Mouse (Mus musculus) right cerebral cortex, postnatal 36 days (tissue): ENCODE measurements around the gene Nol6.
A peak's percentile ranks its signal among the peaks of the same experiment; 100 is the strongest.

Experiments
- DNase-seq, 2 experiments: peaks; one replicate each; pipeline ENCODE4 v3.0.0; 2022; ENCODE audit warnings: low spot score in 2 of 2, mixed read lengths in 1 of 2

Gene Nol6

GRCm38 (mm10) chr4:41124180-41124951, at the start of gene Nol6:
Gene Nol6 (minus strand): TSS chr4:41124455.
- peak; percentile 99 for DNase-seq

- no peak for DNase-seq
Measured at GRCm38 (mm10) chr4:41170970-41171369, 46.7 kb upstream of the Nol6 start.

- DNase-seq: peak; percentile 59 to 62
Measured at GRCm38 (mm10) chr4:41165693-41166475, 41.6 kb upstream of the Nol6 start.

- DNase-seq: no peak
Measured at GRCm38 (mm10) chr4:41164974-41165373, 40.7 kb upstream of the Nol6 start.

DNA sequence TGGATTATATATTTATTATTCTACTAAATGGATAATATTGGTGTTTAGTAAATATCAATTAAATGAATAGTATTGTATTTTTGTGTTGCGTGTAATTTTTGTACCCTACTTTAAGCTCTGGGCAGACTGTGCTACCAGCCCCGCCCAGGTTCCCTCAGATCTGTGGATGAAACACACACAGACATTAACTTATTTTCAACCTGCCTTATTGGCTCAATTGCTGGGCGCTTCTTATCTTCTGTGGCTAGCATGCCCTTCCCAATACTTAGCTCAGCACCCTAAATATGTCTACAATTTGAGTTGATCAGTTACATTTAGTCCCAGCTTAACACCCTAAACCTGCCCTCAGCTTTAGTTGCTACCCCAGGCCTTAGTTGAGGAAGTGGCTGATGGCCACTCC, 37.0 kb upstream of the Nol6 start:
- DNase-seq: no peak

DNA sequence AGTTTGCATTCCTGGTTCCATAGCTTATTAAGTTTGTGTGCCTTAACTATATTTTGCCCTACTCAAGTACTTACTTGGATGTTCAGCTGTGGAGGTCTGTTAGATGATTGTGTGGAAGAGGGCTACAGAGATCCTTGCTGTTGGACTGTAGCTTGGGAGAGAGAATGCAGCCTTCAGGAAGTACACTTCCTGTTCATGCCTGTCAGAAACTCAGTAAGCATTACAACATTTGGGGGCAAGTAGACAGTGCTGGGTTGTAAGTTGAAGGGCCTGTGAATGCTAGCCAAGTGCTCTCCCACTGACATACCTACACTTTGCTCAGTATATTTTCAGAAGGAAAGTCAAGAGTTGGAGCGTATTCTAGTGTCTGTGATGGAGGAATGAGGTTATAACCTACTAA, 34.0 kb upstream of the Nol6 start:
- no peak for DNase-seq

GRCm38 (mm10) chr4:41156961-41157360, 32.7 kb upstream of the Nol6 start:
- no peak for DNase-seq

DNA sequence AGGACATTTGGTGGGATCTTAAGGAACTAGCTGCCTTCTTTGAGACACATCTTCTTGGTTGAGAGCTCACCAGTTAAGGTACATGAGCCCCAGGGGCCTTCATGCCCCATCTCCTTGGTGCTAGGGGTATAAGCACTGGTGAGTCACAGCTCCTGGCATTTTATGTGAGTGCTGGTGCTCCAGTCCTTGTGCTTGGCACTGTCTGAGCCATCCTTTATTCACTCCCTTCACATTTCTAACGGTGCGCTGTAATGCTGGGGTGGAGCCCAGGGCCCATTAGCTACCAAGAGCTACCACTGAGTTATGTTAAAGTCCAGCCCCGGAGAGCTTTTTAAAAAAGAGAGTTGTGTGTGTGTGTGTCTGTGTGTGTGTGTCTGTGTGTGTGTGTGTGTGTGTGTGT, 28.9 kb upstream of the Nol6 start:
- no peak for DNase-seq

GRCm38 (mm10) chr4:41151186-41151585, 26.9 kb upstream of the Nol6 start:
- DNase-seq: no peak

- no peak for DNase-seq
Measured at GRCm38 (mm10) chr4:41149891-41150290, 25.6 kb upstream of the Nol6 start.

DNA sequence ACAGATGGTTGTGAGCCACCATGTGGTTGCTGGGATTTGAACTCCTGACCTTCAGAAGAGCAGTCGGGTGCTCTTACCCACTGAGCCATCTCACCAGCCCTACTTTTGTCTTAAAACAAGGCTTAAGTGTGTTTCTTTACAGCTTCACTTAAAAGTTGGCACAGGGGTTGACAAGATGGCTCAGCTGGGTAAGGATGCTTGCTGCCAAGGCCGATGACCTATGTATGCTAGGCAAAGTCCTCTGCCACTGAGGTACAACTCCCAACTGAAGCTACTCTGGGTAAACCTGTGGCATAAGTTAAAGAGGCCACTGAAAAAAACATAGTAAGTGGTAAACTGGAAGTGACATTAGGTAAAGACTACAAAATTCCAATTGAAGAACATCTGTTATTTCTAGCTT, 18.3 kb upstream of the Nol6 start:
- no peak for DNase-seq

DNA sequence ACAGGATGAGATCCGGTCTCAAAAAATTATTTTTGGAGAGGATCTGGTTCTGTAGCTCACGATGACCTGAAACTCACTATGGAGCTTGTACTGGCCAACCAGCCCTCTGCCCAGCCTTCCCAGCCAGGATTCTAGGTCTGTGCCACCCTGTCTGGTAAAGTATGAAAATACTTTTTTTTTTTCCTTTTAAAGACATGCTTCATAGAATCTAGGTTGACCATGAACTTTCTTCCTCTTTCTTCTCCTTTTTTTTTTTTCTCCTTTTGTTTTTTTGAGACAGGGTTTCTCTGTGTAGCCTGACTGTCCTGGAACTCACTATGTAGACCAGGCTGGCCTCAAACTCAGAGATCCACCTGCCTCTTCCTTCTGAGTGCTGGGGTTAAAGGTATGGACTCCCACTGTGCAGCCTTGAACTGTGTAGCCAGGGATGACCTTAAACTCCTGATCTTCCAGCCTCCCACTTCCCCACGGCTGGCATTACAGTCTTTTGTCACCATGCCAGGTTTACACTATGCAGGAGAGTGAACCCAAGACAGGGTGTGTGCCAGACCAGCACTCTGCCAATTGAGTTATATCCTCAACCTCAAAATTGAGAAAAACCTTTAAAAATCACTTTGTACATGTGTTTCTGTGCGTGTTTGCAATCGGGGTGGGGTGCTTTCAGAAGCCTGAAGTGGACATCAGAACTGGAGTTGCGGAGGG, 16.1 kb upstream of the Nol6 start:
- DNase-seq: no peak

DNA sequence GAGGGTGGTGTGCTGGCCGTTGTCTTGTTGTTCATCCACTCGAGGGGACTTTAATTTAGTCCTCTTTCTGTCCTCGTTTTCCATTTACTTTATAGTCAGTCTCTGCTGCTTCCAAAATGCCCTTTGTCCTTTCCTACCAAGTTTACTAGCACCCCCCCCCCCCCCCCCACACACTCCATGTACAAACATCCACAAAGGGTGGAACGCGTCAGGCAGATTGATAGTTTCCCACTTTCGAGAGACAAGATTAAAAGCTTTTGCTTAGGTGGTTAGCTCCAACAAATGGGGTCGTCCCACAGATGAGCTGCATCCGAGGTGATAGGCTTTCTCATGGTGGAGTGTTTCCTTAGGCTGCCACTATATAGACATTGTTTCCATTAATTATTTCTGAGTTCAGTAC, 12.6 kb upstream of the Nol6 start:
- no peak for DNase-seq

DNA sequence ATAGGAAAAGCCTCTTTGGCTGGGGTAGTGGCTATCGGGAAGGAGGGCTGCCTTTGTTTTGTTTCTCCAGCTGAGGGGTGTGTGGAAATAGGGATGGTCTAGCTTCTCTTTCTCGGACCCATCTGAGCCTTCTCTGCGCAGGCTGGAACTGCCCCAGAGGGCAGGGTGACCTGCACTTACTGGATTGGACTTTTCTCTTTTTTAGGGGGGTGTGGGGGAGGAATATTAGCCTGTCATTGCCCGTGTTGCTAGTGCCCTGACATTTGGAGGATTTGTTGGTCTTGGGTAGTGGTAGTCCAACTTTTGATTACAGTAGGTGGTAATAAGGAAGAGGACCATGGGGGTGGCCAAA, 12.2 kb upstream of the Nol6 start:
- DNase-seq: no peak

- no peak for DNase-seq
Measured at GRCm38 (mm10) chr4:41135711-41136453, 11.6 kb upstream of the Nol6 start, which contains the start of gene Ube2r2. Gene Ube2r2 (plus strand): TSS chr4:41135743.

GRCm38 (mm10) chr4:41134935-41135710, 10.9 kb upstream of the Nol6 start:
- peak; percentile 40 to 41 for DNase-seq

DNA sequence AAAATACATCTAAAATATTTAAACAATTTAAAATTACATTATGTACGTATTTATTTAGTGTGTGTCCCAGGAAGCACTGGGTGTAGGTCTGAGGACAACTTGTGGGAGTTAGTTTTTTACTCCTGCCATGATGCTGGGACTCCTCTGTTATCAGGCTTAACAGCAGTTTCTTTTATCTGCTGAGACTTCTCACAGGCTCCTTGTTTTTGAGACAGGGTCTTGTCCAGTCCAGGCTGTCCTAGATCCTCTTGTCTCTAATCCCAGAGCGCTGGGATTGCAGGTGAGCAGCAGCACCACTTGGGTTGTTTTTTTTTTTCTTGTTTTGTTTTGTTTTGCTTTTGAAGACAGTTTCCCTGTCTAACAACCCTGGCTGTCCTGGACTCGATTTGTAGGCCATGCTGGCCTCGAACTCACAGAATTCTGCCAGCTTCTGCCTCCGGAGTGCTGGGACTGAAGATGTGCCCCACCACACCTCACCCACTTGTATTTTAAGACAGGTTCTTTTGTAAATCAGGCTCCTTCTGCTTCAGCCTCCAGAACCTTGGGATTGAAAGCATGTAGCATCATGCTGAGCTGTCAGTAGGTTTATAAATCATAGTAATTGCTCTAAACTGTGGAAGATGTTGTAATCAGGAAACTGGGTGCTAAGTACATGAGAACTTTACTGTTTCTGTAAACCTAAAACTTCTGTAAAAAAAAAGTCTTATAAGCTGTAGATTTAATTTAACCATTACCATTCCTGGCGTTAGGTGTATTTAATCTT, 9.5 kb upstream of the Nol6 start:
- no peak for DNase-seq

GRCm38 (mm10) chr4:41132471-41132870, 8.2 kb upstream of the Nol6 start:
- no peak for DNase-seq

GRCm38 (mm10) chr4:41129836-41130235, 5.6 kb upstream of the Nol6 start:
- DNase-seq: no peak

DNA sequence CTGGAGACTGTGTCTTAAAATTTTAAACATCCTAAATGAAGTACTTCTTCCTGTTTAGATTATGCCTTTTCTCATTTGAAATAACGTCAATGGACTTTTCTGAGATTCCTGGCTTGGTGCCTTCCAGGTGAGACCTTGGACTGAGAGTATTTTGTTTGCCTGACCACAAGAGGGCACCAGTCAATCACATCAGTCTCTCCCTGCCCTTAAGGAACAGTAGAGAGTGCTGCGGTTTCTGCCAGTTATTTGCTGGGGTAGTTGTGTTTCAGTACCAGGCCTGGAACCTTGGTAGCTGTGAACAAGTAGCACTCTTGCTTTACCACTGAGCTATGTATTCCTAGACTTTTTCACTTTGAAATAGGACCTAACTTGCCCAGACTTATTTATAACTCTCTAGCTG, 5.2 kb upstream of the Nol6 start:
- DNase-seq: no peak
